Mouse (Mus musculus) thymus, postnatal 0 days (tissue): ENCODE data around the gene Nploc4. TPM values are rescaled to one million over a fixed set of nuclear protein-coding genes. Genes with fewer than 3 reads are reported as not detected.

ENCODE experiments used
- DNase-seq: peaks from one replicate; pipeline ENCODE4 v3.0.0-alpha.2; 2015; ENCODE audit warnings: low spot score
- microRNA-seq: library from miRNA; unstranded; fragments of <30 nt; microRNA quantifications from one replicate; pipeline ENCODE4, GENCODE M21; 2016; ENCODE audit warnings: borderline number of aligned reads
- polyA plus RNA-seq: library from polyadenylated mRNA; unstranded; fragments of >200 nt; fragmentation: Nextera tagmentation; extraction: Ambion mirVana; gene quantifications from 2 replicates; pipeline ENCODE4 v1.2.1, GENCODE M21; 2015

The Nploc4 gene
- polyA plus RNA-seq, 1 experiment from 2014 or later = 29.3 TPM

- DNase-seq = no peak
Measured at GRCm38 (mm10) chr11:120342656-120343160, 94.8 kb downstream of the Nploc4 start.

GRCm38 (mm10) chr11:120341661-120342060 lies 95.8 kb downstream of the Nploc4 start:
- no peak for DNase-seq

- DNase-seq = no peak
Measured at GRCm38 (mm10) chr11:120339978-120340513, 97.5 kb downstream of the Nploc4 start.

GRCm38 (mm10) chr11:120338786-120339185 lies 98.7 kb downstream of the Nploc4 start:
- DNase-seq = no peak

GRCm38 (mm10) chr11:120337447-120337846 lies 100.1 kb downstream of the Nploc4 start:
- DNase-seq = no peak

- DNase-seq = no peak
Measured at GRCm38 (mm10) chr11:120335431-120336021, 102.0 kb downstream of the Nploc4 start.

Small RNA genes within 50 kb of the gene (microRNA-seq; reads per million reads assigned to microRNA genes)
- gene Gm23419 (not detected), gene Mir6935 (1.7 reads per million)

Other genes starting within 250 kb of the Nploc4 start
- 3.3 and 4.6 TPM in 2 replicates for gene Bahcc1, start 204.8 kb downstream of the Nploc4 start, polyA plus RNA-seq
- 1,815 and 1,857 TPM in 2 replicates for gene Actg1, start 89.2 kb downstream of the Nploc4 start, polyA plus RNA-seq
- 0.46 and 0.59 TPM in 2 replicates for gene Fscn2, start 76.2 kb downstream of the Nploc4 start, polyA plus RNA-seq
- gene Faap100, start 58.9 kb downstream of the Nploc4 start, polyA plus RNA-seq = 12.8 and 15.9 TPM in 2 replicates
- 1.2 TPM in 2 replicates for gene Tspan10, start 4.9 kb upstream of the Nploc4 start, polyA plus RNA-seq
- gene Pde6g, start 15.8 kb upstream of the Nploc4 start, polyA plus RNA-seq = 0.14 TPM in 1 of 2 replicates, not detected in the other
- 15.5 and 18.5 TPM in 2 replicates for gene Oxld1, start 20.4 kb upstream of the Nploc4 start, polyA plus RNA-seq
- gene Ccdc137, start 20.4 kb upstream of the Nploc4 start, polyA plus RNA-seq = 30.0 and 33.3 TPM in 2 replicates
- 34.7 and 36.6 TPM in 2 replicates for gene Arl16, start 29.9 kb upstream of the Nploc4 start, polyA plus RNA-seq
- gene Mrpl12, start 46.9 kb upstream of the Nploc4 start, polyA plus RNA-seq = 133 and 148 TPM in 2 replicates
- gene Slc25a10, start 54.1 kb upstream of the Nploc4 start, polyA plus RNA-seq = 28.6 and 29.4 TPM in 2 replicates
- 0.14 and 0.18 TPM in 2 replicates for gene Gcgr, start 93.0 kb upstream of the Nploc4 start, polyA plus RNA-seq
- 179 and 196 TPM in 2 replicates for gene Mcrip1, start 112.0 kb upstream of the Nploc4 start, polyA plus RNA-seq
- 13.7 and 17.1 TPM in 2 replicates for gene Ppp1r27, start 113.4 kb upstream of the Nploc4 start, polyA plus RNA-seq
- gene P4hb, start 135.5 kb upstream of the Nploc4 start, polyA plus RNA-seq = 254 and 290 TPM in 2 replicates
- 553 and 615 TPM in 2 replicates for gene Arhgdia, start 143.9 kb upstream of the Nploc4 start, polyA plus RNA-seq
- 571 and 587 TPM in 2 replicates for gene Alyref, start 160.7 kb upstream of the Nploc4 start, polyA plus RNA-seq
- 158 and 179 TPM in 2 replicates for gene Anapc11, start 160.7 kb upstream of the Nploc4 start, polyA plus RNA-seq
- gene Npb, start 170.8 kb upstream of the Nploc4 start, polyA plus RNA-seq = 1.6 and 2.1 TPM in 2 replicates
- 113 and 114 TPM in 2 replicates for gene Pcyt2, start 180.2 kb upstream of the Nploc4 start, polyA plus RNA-seq
- gene Sirt7, start 187.5 kb upstream of the Nploc4 start, polyA plus RNA-seq = 100 and 108 TPM in 2 replicates
- gene Mafg, start 195.9 kb upstream of the Nploc4 start, polyA plus RNA-seq = 16.5 and 18.7 TPM in 2 replicates
- gene Pycr1, start 206.1 kb upstream of the Nploc4 start, polyA plus RNA-seq = 1.7 and 2.9 TPM in 2 replicates
- 0.56 and 0.86 TPM in 2 replicates for gene Myadml2, start 210.4 kb upstream of the Nploc4 start, polyA plus RNA-seq
- gene Notum, start 223.5 kb upstream of the Nploc4 start, polyA plus RNA-seq = 0.18 TPM in 1 of 2 replicates, not detected in the other
- gene Aspscr1, start 235.3 kb upstream of the Nploc4 start, polyA plus RNA-seq = 116 and 120 TPM in 2 replicates